Mouse (Mus musculus): ENCODE measurements around the gene Akr1cl.

Gene Akr1cl

GRCm38 (mm10) chr1:64986120-64986519 lies 46.4 kb downstream of the Akr1cl start:
- peak; percentile 63 for DNase-seq

GRCm38 (mm10) chr1:64983247-64983646 lies 49.3 kb downstream of the Akr1cl start:
- no peak for DNase-seq

DNA sequence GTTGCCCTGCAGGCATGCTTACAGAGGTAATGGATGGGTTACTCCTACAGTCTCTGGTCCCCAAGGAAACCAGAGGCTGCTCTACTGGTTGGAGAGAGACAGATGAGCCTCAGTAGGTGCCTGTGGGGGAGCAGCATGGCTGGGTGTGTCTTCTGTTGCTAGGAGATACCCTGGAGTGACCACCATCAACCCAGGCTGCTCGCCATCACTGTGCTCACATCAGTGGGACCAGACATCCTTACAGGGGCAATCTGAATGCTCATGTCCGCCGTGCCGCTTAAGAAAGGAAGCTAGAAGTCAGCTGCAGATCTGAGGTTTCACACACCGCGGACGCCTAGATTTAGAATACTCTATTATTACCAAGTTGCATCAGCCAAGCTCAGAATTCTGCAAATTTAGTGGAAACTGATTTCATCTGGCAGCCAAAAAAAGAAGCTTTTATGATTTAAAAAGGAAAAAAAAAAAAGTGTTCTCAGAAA lies 54.2 kb downstream of the Akr1cl start:
- DNase-seq: no peak

DNA sequence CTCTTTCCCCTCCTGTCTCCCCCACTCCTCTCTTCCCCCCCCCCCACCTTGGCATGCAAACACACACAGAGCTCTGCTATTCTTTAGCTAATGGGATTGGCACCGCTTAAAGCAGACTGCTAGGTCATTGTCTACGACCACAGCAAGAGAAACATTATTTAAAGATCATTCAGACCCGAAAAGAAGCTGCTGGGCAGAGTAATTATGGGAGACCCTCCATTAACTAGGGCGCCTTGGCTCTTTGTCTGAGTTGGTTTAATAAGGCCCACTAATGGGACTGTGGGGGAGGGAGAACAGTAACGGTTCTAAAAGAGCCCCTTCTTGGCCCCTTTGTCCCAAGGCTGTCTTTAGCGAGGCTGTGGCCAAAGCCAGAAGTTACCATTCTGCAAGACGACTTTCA lies 57.2 kb downstream of the Akr1cl start:
- DNase-seq: no peak

DNA sequence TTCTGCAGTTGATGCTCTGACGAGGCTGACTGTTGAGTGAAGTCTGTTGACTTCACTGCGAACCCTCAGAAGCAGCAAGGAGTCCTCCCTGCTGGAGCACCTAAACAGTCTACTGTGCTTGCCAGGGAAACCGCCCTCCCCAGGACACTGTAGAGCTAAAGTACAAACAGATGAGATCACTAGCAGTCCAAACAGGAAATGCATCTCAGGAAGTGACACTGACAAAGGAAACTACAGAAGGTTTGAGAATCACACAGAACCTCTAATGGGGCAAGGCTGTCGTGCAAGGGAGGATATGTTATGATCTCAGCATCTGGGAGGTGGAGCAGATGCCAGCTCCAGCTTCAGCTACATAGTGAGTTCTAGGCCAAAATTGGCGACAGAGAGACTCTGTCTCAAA lies 61.9 kb downstream of the Akr1cl start:
- DNase-seq: no peak
